Mouse (Mus musculus) embryo, embryonic 9.5 days (tissue): ENCODE data around the gene Olfr1055.
"Not testable (repeated sequence)": the region's sequence is repeated elsewhere in the genome, so short reads cannot be mapped to it uniquely, and the experiment has no call there.

Experiments
- DNase-seq: peaks from one replicate; pipeline ENCODE4 v3.0.0-alpha.2; 2017; ENCODE audit errors: extremely low spot score

Gene Olfr1055

GRCm38 (mm10) chr2:86350184-86350583 is at the start of gene Olfr1055:
Gene Olfr1055, minus strand, starts transcription at chr2:86350284.
- DNase-seq = no peak

DNA sequence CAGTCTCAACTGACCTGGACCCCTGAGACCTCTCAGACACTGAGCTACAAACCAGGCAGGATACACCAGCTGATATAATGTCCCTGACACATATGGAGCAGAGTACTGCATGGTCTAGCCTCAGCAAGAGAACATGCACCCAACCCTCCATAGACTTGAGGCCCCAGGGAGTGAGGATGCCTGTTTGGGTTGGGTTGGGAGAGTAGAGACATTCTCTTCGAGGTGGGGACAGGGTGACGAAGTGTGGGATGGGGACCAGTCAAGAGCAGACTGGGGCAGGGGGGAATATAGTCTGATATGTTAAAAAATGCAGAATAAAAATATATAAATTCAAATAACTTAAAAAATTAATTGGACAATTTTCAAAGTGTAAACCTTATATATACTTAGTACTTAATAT is 45.0 kb upstream of the Olfr1055 start:
- no peak for DNase-seq

DNA sequence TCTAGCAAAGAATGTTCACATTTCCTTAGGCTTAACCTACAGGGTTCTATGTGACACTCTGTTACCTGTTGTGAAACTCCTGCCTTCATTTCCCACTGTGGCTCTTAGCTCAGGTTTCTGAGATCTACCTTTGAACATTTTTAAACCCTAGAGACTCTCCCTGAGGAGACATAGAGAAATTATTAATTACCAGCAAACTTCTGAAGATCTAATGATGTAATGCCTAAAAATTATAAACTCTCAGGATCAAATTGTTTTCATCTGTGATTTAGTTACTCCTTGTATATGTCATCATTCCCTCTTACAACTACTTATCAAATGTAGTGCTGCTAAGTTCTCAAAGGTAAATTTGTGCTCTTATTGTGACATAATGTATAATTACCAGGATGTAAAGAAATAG is 38.4 kb upstream of the Olfr1055 start, which contains the start of gene Olfr1058:
Gene Olfr1058 (minus strand): TSS at position 101 of the 400 bp plus-strand sequence.
- not testable (repeated sequence) for DNase-seq

GRCm38 (mm10) chr2:86378293-86378692 is 28.2 kb upstream of the Olfr1055 start, which contains the start of gene Olfr1057:
Gene Olfr1057, minus strand, starts transcription at chr2:86378393.
- DNase-seq = no peak

DNA sequence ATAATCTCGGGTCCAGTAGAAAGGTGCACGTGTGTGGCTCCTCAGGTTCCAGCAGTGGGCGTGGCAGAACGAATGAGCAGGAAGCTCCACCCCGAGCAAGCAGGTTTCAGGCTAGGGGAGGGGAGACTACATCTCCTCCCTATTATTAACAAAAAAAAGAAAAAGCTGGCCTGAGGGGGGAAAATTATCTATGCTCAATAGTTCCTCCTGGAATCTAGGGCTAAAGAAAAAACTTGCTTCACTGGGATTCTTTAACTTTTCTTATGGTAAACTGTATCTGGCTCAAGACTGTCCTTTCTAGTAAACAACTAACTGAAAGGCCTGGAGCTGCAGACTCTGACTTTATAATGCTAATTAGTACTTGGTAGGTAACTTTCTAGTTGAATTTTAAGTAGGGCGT is 16.3 kb upstream of the Olfr1055 start:
- not testable (repeated sequence) for DNase-seq

DNA sequence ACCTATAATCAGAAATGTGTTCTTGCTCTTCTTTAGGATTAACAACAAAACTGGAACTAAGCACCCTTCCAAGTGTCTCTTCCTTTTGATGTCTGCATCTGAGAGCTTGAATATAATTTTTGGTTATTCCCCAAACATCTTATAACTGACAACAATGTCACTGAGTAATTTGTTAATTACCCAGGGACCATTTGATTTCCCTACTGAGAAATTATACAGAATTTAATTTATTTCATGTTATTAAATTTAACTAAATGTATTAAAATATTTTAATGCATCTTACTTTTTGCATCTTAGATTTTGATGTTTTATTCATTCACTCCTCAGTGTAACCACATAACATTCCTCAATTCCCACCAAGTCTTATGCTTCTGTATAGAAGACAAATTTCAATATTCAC is 12.3 kb upstream of the Olfr1055 start, which contains the start of gene Olfr1056:
Gene Olfr1056 (minus strand): TSS at position 101 of the 400 bp plus-strand sequence.
- no peak for DNase-seq

GRCm38 (mm10) chr2:86351751-86352150 is 1.7 kb upstream of the Olfr1055 start:
- DNase-seq = not testable (repeated sequence)

- no peak for DNase-seq
These were observed 14.8 kb downstream of the Olfr1055 start, which contains the start of gene Olfr1054 for GRCm38 (mm10) chr2:86335333-86335732. Gene Olfr1054, minus strand, starts transcription at chr2:86335433.

DNA sequence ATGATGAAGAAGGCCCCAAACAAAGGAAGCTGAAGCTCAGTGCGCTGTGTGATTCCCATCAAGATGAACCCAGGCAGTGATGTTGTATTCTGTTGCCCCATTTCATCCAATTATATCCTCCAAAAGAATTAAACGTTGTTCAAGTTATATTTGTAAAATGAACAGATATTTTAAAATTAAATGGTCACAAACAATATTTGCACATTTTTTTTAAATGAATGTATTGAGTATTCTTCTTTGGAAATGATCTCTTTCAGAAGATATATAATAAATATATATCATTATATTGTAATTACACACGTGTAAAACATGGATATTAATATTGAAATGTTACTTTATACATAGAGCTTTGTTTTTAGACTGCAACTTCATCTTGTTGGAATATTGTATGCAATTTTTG is 34.9 kb downstream of the Olfr1055 start, which contains the start of gene Olfr1053:
Gene Olfr1053 (minus strand): TSS at position 101 of the 400 bp plus-strand sequence.
- no peak for DNase-seq
